Mouse (Mus musculus) heart, adult 8-10 months (tissue): Measurements from ENCODE around the gene Robo1. TPM values are rescaled to one million over a fixed set of nuclear protein-coding genes. Genes with fewer than 3 reads are reported as not detected.
"Not testable (repeated sequence)": the region's sequence is repeated elsewhere in the genome, so short reads cannot be mapped to it uniquely, and the experiment has no call there.

Experiments used
- DNase-seq: peaks from one replicate; pipeline ENCODE4 v3.0.0; 2022; ENCODE audit warnings: low spot score
- total RNA-seq, 4 experiments: library from RNA; stranded (reverse); gene quantifications; 2 replicates each; pipeline ENCODE4 v1.2.4; 2022

Robo1 gene
- total RNA-seq, 4 experiments from 2014 or later, result 1.1 to 1.7 (median 1.2) TPM

- no peak for DNase-seq
Observed at GRCm38 (mm10) chr16:72444428-72445135, 136.5 kb downstream of the Robo1 start.

- no peak for DNase-seq
Observed at GRCm38 (mm10) chr16:72458155-72458554, 150.0 kb downstream of the Robo1 start.

GRCm38 (mm10) chr16:72458576-72458975 lies 150.5 kb downstream of the Robo1 start:
- no peak for DNase-seq

- DNase-seq, result no peak
Observed at GRCm38 (mm10) chr16:72465696-72466095, 157.6 kb downstream of the Robo1 start.

- DNase-seq, result no peak
Observed at GRCm38 (mm10) chr16:72470037-72470673, 162.0 kb downstream of the Robo1 start.

- no peak for DNase-seq
Observed at GRCm38 (mm10) chr16:72510716-72511199, 202.7 kb downstream of the Robo1 start.

GRCm38 (mm10) chr16:72531337-72531736 lies 223.2 kb downstream of the Robo1 start:
- no peak for DNase-seq

- no peak for DNase-seq
Observed at GRCm38 (mm10) chr16:72533900-72534571, 225.9 kb downstream of the Robo1 start.

GRCm38 (mm10) chr16:72538171-72538570 lies 230.1 kb downstream of the Robo1 start:
- no peak for DNase-seq

- no peak for DNase-seq
Observed at GRCm38 (mm10) chr16:72543928-72544327, 235.8 kb downstream of the Robo1 start.

- no peak for DNase-seq
Observed at GRCm38 (mm10) chr16:72544950-72545349, 236.8 kb downstream of the Robo1 start.

GRCm38 (mm10) chr16:72551672-72552243 lies 243.7 kb downstream of the Robo1 start:
- no peak for DNase-seq

- DNase-seq, result no peak
Observed at GRCm38 (mm10) chr16:72553713-72554112, 245.6 kb downstream of the Robo1 start.

- DNase-seq, result not testable (repeated sequence)
Observed at GRCm38 (mm10) chr16:72562149-72562548, 254.0 kb downstream of the Robo1 start.

GRCm38 (mm10) chr16:72563196-72563963 lies 255.3 kb downstream of the Robo1 start:
- DNase-seq, result no peak

- DNase-seq, result no peak
Observed at GRCm38 (mm10) chr16:72575171-72575570, 267.1 kb downstream of the Robo1 start.

GRCm38 (mm10) chr16:72576956-72577355 lies 268.9 kb downstream of the Robo1 start:
- no peak for DNase-seq

- DNase-seq, result no peak
Observed at GRCm38 (mm10) chr16:72584454-72585159, 276.5 kb downstream of the Robo1 start.

GRCm38 (mm10) chr16:72585160-72585813 lies 277.2 kb downstream of the Robo1 start:
- DNase-seq, result no peak

- DNase-seq, result no peak
Observed at GRCm38 (mm10) chr16:72587376-72588072, 279.4 kb downstream of the Robo1 start.
